Mouse (Mus musculus): ENCODE data around the gene Stra6. TPM values are rescaled to one million over a fixed set of nuclear protein-coding genes. Genes with fewer than 3 reads are reported as not detected.

Stra6 gene
- total RNA-seq, 1 experiment = 4.5 TPM

DNA sequence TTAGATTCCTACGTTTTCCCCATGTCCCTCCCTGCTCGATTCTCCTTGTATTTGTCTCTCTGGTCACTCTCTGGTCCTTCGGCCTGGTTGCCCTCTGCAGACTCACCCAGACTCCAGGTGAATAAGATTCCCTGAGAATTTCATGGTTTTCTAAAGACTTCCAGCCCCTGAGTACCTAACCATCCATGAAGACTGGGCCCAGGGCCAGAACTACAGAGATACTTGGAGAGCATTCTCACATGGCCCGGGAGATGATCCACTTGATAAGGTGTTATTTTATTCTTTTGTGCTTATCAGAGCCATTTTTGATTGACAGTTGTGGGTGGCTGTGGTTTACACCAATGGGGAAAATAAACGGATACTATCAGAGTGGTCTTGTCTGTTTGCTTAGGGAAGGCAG, 31.7 kb upstream of the Stra6 start:
- TF ChIP-seq HCFC1 (IDR thresholded peaks at IDR 0.05; ENCODE audit: borderline replicate concordance, insufficient read depth, low read length) (no peak), ZC3H11A (IDR thresholded peaks at IDR 0.05; ENCODE audit: borderline replicate concordance, low read depth, low read length) (no peak), CHD2 (IDR thresholded peaks at IDR 0.05; ENCODE audit: low read depth, low read length) (no peak), MAFK (IDR thresholded peaks at IDR 0.05; ENCODE audit: insufficient read depth, low read depth, low read length) (no peak), ZNF384 (IDR thresholded peaks at IDR 0.05; ENCODE audit: low read depth, low read length) (no peak)
- DNase-seq (ENCODE audit: low read depth, low spot score) = no peak
- Histone ChIP-seq H3K9me3 (ENCODE audit: control insufficient read depth, insufficient read depth, low read depth, low read length) (no peaks in the 10 kb centered on the region), H3K4me3 (ENCODE audit: insufficient read depth in 1 of 2, low read depth in 1 of 2, low read length in 2 of 2, poor library complexity in 1 of 2, severe bottlenecking in 1 of 2) (no peak overlapping the region), H3K36me3 (ENCODE audit: control insufficient read depth, insufficient read depth, low read length, poor library complexity, severe bottlenecking) (no peaks in the 10 kb centered on the region), H3K27ac (ENCODE audit: insufficient read depth, low read depth, low read length, poor library complexity, severe bottlenecking) (no peak overlapping the region), H3K4me1 (ENCODE audit: control insufficient read depth in 2 of 2, insufficient read depth in 2 of 2, low read length in 2 of 2, poor library complexity in 1 of 2) (no peaks in the 10 kb centered on the region), H3K9ac (ENCODE audit: insufficient read depth, low read depth, low read length, poor library complexity, severe bottlenecking) (no peak overlapping the region)
- in situ Hi-C loops (cut with MboI; ENCODE audit: low sequenced_read_pairs in 2 of 2, unreplicated experiment in 2 of 2) = no loop called here

DNA sequence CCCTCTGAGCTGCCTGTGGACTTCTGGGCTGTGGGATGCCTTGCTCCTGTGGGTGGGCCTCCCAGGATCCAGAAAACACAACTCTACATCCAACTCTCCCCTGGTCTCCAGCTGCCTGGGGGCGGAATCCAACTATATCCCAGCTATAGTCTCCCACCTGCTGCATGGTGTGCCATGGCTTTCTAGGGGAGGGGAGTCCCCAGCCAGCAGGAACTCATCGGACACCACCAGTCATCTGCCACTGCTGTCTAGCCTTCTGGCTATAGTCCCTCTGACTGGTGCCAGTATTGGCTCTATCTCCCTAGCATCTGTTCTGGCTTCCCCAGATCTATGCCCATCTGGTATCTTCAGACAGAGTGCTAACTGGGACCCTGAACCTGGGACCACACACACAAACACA, 28.1 kb upstream of the Stra6 start:
- no peaks in the 10 kb centered on the region for H3K36me3 ChIP-seq (ENCODE audit: control insufficient read depth, insufficient read depth, low read length, poor library complexity, severe bottlenecking)
- DNase-seq (ENCODE audit: low read depth, low spot score) = no peak
- TF ChIP-seq CHD2 (IDR thresholded peaks at IDR 0.05; ENCODE audit: low read depth, low read length) = no peak
- no peak for TF ChIP-seq ZC3H11A (IDR thresholded peaks at IDR 0.05; ENCODE audit: borderline replicate concordance, low read depth, low read length)
- no peak for TF ChIP-seq HCFC1 (IDR thresholded peaks at IDR 0.05; ENCODE audit: borderline replicate concordance, insufficient read depth, low read length)
- TF ChIP-seq ZNF384 (IDR thresholded peaks at IDR 0.05; ENCODE audit: low read depth, low read length) = no peak
- TF ChIP-seq MAFK (IDR thresholded peaks at IDR 0.05; ENCODE audit: insufficient read depth, low read depth, low read length) = no peak
- in situ Hi-C loops (cut with MboI; ENCODE audit: low sequenced_read_pairs in 2 of 2, unreplicated experiment in 2 of 2) = loop anchor here (5.0 kb wide), 2 partner anchors 167 to 172 kb away; partner anchors contain the start of genes Islr (in 1 of the 2) and Islr2 (in 1 of the 2)
- no peak overlapping the region for H3K9ac ChIP-seq (ENCODE audit: insufficient read depth, low read depth, low read length, poor library complexity, severe bottlenecking)
- peaks cover 4 to 10% of the 10 kb centered on the region in 2 experiments; a peak in 3 of 4 replicates for H3K4me1 ChIP-seq (ENCODE audit: control insufficient read depth in 2 of 2, insufficient read depth in 2 of 2, low read length in 2 of 2, poor library complexity in 1 of 2)
- no peak overlapping the region for H3K27ac ChIP-seq (ENCODE audit: insufficient read depth, low read depth, low read length, poor library complexity, severe bottlenecking)
- H3K9me3 ChIP-seq (ENCODE audit: control insufficient read depth, insufficient read depth, low read depth, low read length) = no peaks in the 10 kb centered on the region
- H3K4me3 ChIP-seq (ENCODE audit: insufficient read depth in 1 of 2, low read depth in 1 of 2, low read length in 2 of 2, poor library complexity in 1 of 2, severe bottlenecking in 1 of 2) = no peak overlapping the region

DNA sequence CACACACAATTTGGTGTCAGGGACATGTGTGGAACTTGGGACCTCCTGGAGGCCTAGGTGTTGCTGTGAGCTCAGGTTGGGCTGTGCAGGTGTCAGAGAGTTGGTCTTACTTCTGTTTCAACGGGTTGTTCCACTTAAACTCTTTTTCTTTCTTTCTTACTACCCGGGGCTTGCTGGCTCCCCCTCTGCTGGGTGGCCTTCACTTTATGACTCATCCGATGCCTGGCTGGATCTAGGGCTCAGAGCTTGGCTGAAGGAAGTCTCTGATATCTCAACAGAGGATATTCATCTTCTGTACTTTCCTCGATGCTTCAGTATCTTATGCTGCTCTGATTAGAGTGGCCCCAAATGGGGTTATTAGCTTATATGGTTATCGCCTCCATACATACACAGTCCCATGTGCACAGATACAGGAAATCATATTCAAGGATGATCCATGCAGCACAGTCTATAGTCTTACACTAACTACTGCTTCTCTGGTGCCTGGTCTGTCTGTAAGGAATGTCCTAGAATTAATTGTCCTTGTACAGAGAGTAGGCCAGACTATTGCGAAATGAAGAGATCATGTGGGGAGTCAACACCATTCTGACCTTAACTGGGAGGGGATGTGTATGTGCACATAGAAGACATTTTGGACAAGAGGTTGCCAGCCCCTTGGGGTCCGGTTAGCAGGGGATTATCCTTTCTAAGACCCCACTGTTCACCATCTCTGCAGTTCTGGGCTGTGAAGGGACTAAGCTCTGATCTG, 27.5 kb upstream of the Stra6 start:
- no peaks in the 10 kb centered on the region for H3K36me3 ChIP-seq (ENCODE audit: control insufficient read depth, insufficient read depth, low read length, poor library complexity, severe bottlenecking)
- TF ChIP-seq CHD2 (IDR thresholded peaks at IDR 0.05; ENCODE audit: low read depth, low read length) (no peak), MAFK (IDR thresholded peaks at IDR 0.05; ENCODE audit: insufficient read depth, low read depth, low read length) (no peak), HCFC1 (IDR thresholded peaks at IDR 0.05; ENCODE audit: borderline replicate concordance, insufficient read depth, low read length) (no peak), ZNF384 (IDR thresholded peaks at IDR 0.05; ENCODE audit: low read depth, low read length) (no peak), ZC3H11A (IDR thresholded peaks at IDR 0.05; ENCODE audit: borderline replicate concordance, low read depth, low read length) (no peak)
- in situ Hi-C loops (cut with MboI; ENCODE audit: low sequenced_read_pairs in 2 of 2, unreplicated experiment in 2 of 2) = loop anchor here (5.0 kb wide), 2 partner anchors 166 to 171 kb away; partner anchors contain the start of genes Islr (in 1 of the 2) and Islr2 (in 1 of the 2)

DNA sequence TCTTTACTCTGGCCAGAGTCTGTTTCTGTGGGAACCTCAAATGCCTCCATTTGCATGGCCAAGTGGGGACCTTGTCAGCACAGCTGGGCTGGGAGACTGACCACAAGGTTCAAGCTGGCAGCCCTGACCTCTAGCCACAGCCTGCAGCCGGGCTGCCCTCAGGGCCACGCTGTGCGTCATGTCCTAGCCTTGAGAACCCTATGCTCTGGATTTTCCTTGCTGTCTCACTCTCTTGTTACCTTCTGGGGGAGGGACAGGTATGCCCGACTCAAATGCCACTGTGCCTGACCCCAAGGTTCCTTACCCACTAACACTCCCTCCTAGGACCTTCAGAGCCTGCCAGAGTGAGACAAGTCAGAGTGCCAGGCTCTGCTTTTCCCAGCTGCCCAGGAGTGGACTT, 26.6 kb upstream of the Stra6 start:
- in situ Hi-C loops (cut with MboI; ENCODE audit: low sequenced_read_pairs in 2 of 2, unreplicated experiment in 2 of 2) = loop anchor here (5.0 kb wide), 2 partner anchors 165 to 170 kb away; partner anchors contain the start of genes Islr (in 1 of the 2) and Islr2 (in 1 of the 2)
- no peak overlapping the region for H3K4me3 ChIP-seq (ENCODE audit: insufficient read depth in 1 of 2, low read depth in 1 of 2, low read length in 2 of 2, poor library complexity in 1 of 2, severe bottlenecking in 1 of 2)
- peaks cover 6 to 20% of the 10 kb centered on the region in 2 experiments for H3K4me1 ChIP-seq (ENCODE audit: control insufficient read depth in 2 of 2, insufficient read depth in 2 of 2, low read length in 2 of 2, poor library complexity in 1 of 2)
- H3K9ac ChIP-seq (ENCODE audit: insufficient read depth, low read depth, low read length, poor library complexity, severe bottlenecking) = no peak overlapping the region
- DNase-seq (ENCODE audit: low read depth, low spot score) = no peak
- H3K27ac ChIP-seq (ENCODE audit: insufficient read depth, low read depth, low read length, poor library complexity, severe bottlenecking) = no peak overlapping the region
- H3K36me3 ChIP-seq (ENCODE audit: control insufficient read depth, insufficient read depth, low read length, poor library complexity, severe bottlenecking) = no peaks in the 10 kb centered on the region
- H3K9me3 ChIP-seq (ENCODE audit: control insufficient read depth, insufficient read depth, low read depth, low read length) = no peaks in the 10 kb centered on the region
- TF ChIP-seq CHD2 (IDR thresholded peaks at IDR 0.05; ENCODE audit: low read depth, low read length) (no peak), HCFC1 (IDR thresholded peaks at IDR 0.05; ENCODE audit: borderline replicate concordance, insufficient read depth, low read length) (no peak), ZC3H11A (IDR thresholded peaks at IDR 0.05; ENCODE audit: borderline replicate concordance, low read depth, low read length) (no peak), ZNF384 (IDR thresholded peaks at IDR 0.05; ENCODE audit: low read depth, low read length) (no peak), MAFK (IDR thresholded peaks at IDR 0.05; ENCODE audit: insufficient read depth, low read depth, low read length) (no peak)

More for the DNA sequence above, 27.5 kb upstream of the Stra6 start:
- Histone ChIP-seq H3K4me3 (ENCODE audit: insufficient read depth in 1 of 2, low read depth in 1 of 2, low read length in 2 of 2, poor library complexity in 1 of 2, severe bottlenecking in 1 of 2) (no peak overlapping the region), H3K27ac (ENCODE audit: insufficient read depth, low read depth, low read length, poor library complexity, severe bottlenecking) (no peak overlapping the region), H3K9me3 (ENCODE audit: control insufficient read depth, insufficient read depth, low read depth, low read length) (no peaks in the 10 kb centered on the region), H3K4me1 (ENCODE audit: control insufficient read depth in 2 of 2, insufficient read depth in 2 of 2, low read length in 2 of 2, poor library complexity in 1 of 2) (peaks cover 4 to 12% of the 10 kb centered on the region in 2 experiments; a peak in 3 of 4 replicates), H3K9ac (ENCODE audit: insufficient read depth, low read depth, low read length, poor library complexity, severe bottlenecking) (no peak overlapping the region)
- no peak for DNase-seq (ENCODE audit: low read depth, low spot score)

Data from ES-E14 (cell line).